Mouse (Mus musculus) neural tube, embryonic 14.5 days (tissue): ENCODE results near the gene Crlf3. TPM values are rescaled to one million over a fixed set of nuclear protein-coding genes. Genes with fewer than 3 reads are reported as not detected.
"Not testable (repeated sequence)": the region's sequence is repeated elsewhere in the genome, so short reads cannot be mapped to it uniquely, and the experiment has no call there.

ENCODE experiments used
- ATAC-seq: fragments of 200-750 bp; cut with Nextera tagmentation; 2 replicates; pipeline ENCODE4 v1.8.0; 2017; ENCODE audit warnings: low read depth, mild to moderate bottlenecking, moderate TSS enrichment, moderate library complexity
- H3K27ac ChIP-seq: fragments of 300-500 bp; sonication (generic); 2 replicates; pipeline ENCODE4 v1.5.1; 2014; ENCODE audit warnings: low read depth, mild to moderate bottlenecking, control low read depth, low read length, moderate library complexity, mixed read lengths
- H3K27me3 ChIP-seq: fragments of 300-500 bp; sonication (generic); 2 replicates; pipeline ENCODE4 v1.6.1; 2014; ENCODE audit warnings: low read length; ENCODE audit not compliant: control insufficient read depth, insufficient read depth
- H3K36me3 ChIP-seq: fragments of 300-500 bp; sonication (generic); 2 replicates; pipeline ENCODE4 v1.6.1; 2014; ENCODE audit warnings: low read length, mixed read lengths; ENCODE audit not compliant: control insufficient read depth, insufficient read depth
- H3K4me1 ChIP-seq: fragments of 300-500 bp; sonication (generic); 2 replicates; pipeline ENCODE4 v1.6.1; 2014; ENCODE audit warnings: low read length; ENCODE audit not compliant: control insufficient read depth, insufficient read depth
- H3K4me2 ChIP-seq: fragments of 300-500 bp; sonication (generic); 2 replicates; pipeline ENCODE4 v1.6.1; 2014; ENCODE audit warnings: mild to moderate bottlenecking, low read depth, low read length, control low read depth
- H3K4me3 ChIP-seq: fragments of 300-500 bp; sonication (generic); 2 replicates; pipeline ENCODE4 v1.5.1; 2014; ENCODE audit warnings: low read depth, low read length, control low read depth, mixed read lengths
- H3K9ac ChIP-seq: fragments of 300-500 bp; sonication (generic); replicated peaks from 2 replicates; pipeline ENCODE4 v1.6.1; 2014; ENCODE audit warnings: low read depth, mild to moderate bottlenecking, control low read depth, low read length, mixed read lengths
- H3K9me3 ChIP-seq: fragments of 300-500 bp; sonication (generic); 2 replicates; pipeline ENCODE4 v1.6.1; 2016; ENCODE audit warnings: low read length; ENCODE audit not compliant: control insufficient read depth
- WGBS: fragments of 180-500 bp; shearing (Covaris S2); extraction: QIAGEN DNeasy Blood & Tissue Kit; methylation state at CpG from one replicate; pipeline ENCODE4 v1.1.7; 2014; 5-methylcytosine and 5-hydroxymethylcytosine counted together
- polyA plus RNA-seq: library from polyadenylated mRNA; unstranded; fragments of >200 nt; fragmentation: Nextera tagmentation; extraction: Ambion mirVana; gene quantifications from 2 replicates; pipeline ENCODE4 v1.2.1, GENCODE M21; 2014

The Crlf3 gene
- polyA plus RNA-seq, 1 experiment from 2014 or later, result 8.0 TPM

GRCm38 (mm10) chr11:80050088-80050487 lies 30.7 kb downstream of the Crlf3 start:
- WGBS, result 52% methylated on average over 2 of the region's 2 CpGs
- Histone ChIP-seq H3K9me3 (no peaks in the 10 kb centered on the region), H3K36me3 (no peaks in the 10 kb centered on the region; the same call in 1 of the 2 replicates), H3K4me1 (no peaks in the 10 kb centered on the region), H3K27me3 (no peaks in the 10 kb centered on the region), H3K9ac (no peak overlapping the region), H3K4me2 (no peak overlapping the region), H3K4me3 (no peak overlapping the region), H3K27ac (no peak overlapping the region)
- no peak for ATAC-seq

DNA sequence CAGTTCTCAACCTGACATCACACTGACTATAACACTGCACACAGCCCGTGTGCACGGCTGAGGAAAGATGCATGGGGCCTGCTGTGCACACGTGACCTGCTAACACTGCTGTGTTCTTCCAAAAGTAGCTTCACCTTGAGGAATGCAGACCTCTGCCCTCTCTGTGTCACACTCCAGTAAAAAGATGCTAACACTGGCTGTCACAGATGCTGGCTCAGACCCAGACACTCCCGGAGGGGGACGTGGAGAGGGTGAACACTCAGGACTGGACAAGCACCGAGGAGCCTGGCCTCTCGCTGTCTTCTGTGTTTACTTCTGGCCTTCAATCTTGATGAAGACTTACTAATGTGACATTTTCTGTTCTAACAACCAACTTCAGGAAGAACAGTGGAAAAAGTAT lies 33.9 kb downstream of the Crlf3 start:
- no peaks in the 10 kb centered on the region for H3K36me3 ChIP-seq
- no peak overlapping the region for H3K9ac ChIP-seq
- no peak overlapping the region for H3K27ac ChIP-seq
- H3K9me3 ChIP-seq, result no peaks in the 10 kb centered on the region
- H3K4me3 ChIP-seq, result no peak overlapping the region
- H3K4me1 ChIP-seq, result no peaks in the 10 kb centered on the region
- H3K27me3 ChIP-seq, result no peaks in the 10 kb centered on the region
- ATAC-seq, result no peak
- 90% methylated on average over 7 of the region's 7 CpGs for WGBS
- H3K4me2 ChIP-seq, result no peak overlapping the region

GRCm38 (mm10) chr11:80043419-80043817 lies 37.4 kb downstream of the Crlf3 start:
- H3K4me2 ChIP-seq, result no peak overlapping the region
- H3K36me3 ChIP-seq, result no peaks in the 10 kb centered on the region
- no peak overlapping the region for H3K4me3 ChIP-seq
- H3K9me3 ChIP-seq, result no peaks in the 10 kb centered on the region
- 85% methylated on average over 8 of the region's 8 CpGs for WGBS
- no peaks in the 10 kb centered on the region for H3K27me3 ChIP-seq
- no peak for ATAC-seq
- H3K27ac ChIP-seq, result no peak overlapping the region
- H3K9ac ChIP-seq, result no peak overlapping the region
- no peaks in the 10 kb centered on the region for H3K4me1 ChIP-seq

DNA sequence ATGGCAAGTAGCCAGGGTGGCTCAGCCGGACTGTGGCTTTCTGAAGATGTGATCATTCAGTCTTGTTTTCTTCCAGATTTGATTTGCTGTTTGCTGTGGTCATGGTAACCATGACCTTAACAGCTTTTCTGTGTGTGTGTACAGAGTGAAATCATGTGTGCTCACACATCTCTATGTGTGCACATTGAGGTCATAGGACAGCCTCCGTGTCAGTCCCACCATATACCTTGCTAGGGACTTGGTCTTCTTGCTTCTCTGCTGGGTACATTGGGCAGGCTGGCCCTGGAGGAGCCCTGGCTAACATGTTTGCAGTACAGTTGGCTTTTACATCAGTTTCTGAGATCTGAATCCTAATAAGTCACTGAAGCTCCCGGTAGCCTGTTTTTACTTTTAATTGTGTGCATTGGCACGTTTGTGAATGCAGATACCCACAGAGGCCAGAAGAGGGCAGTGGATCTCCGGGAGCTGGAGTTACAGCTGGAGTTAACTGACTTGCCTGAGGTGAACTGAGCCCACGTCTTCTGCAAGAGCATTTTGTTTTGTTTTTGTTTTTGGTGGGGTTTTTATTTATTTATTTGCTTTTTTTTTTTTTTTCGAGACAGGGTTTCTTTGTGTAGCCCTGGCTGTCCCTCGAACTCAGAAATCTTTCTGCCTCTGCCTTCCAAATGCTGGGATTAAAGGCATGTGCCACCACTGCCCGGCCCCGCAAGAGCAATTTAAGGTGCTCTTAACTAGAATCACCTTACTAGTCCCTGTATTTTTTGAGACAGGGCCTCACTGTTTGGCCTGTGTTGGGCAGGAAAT lies 38.0 kb downstream of the Crlf3 start:
- H3K27me3 ChIP-seq, result no peaks in the 10 kb centered on the region
- no peaks in the 10 kb centered on the region for H3K9me3 ChIP-seq
- no peak overlapping the region for H3K27ac ChIP-seq
- H3K9ac ChIP-seq, result no peak overlapping the region
- 57% methylated on average over 10 of the region's 10 CpGs for WGBS
- no peaks in the 10 kb centered on the region for H3K36me3 ChIP-seq
- ATAC-seq, result no peak
- H3K4me3 ChIP-seq, result no peak overlapping the region
- H3K4me2 ChIP-seq, result no peak overlapping the region
- H3K4me1 ChIP-seq, result no peaks in the 10 kb centered on the region

- WGBS, result 76% methylated on average over 8 of the region's 8 CpGs
- no peaks in the 10 kb centered on the region for H3K27me3 ChIP-seq
- H3K9ac ChIP-seq, result no peak overlapping the region
- peaks cover 12% of the 10 kb centered on the region; the same call in 1 of the 2 replicates for H3K36me3 ChIP-seq
- ATAC-seq, result no peak
- H3K4me3 ChIP-seq, result no peak overlapping the region
- H3K4me1 ChIP-seq, result no peaks in the 10 kb centered on the region
- H3K4me2 ChIP-seq, result no peak overlapping the region
- no peaks in the 10 kb centered on the region for H3K9me3 ChIP-seq
- no peak overlapping the region for H3K27ac ChIP-seq
Observed at GRCm38 (mm10) chr11:80037495-80037894, 43.3 kb downstream of the Crlf3 start.

DNA sequence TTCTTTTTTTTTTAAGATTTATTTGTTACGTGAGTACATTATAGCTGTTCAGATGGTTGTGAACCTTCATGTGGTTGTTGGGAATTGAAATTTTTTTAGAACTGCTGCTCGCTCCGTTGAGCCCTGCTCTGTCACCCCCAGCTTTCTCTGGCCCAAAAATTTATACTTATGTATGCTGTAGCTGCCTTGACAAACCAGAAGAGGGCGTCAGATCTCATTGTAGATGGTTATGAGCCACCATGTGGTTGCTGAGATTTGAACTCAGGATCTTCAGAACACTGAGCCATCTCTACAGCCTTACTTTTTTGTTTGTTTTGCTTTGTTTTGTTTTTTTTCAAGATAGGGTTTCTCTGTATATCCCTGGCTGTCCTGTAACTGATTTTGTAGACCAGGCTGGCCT lies 59.5 kb downstream of the Crlf3 start:
- Histone ChIP-seq H3K36me3 (peaks cover 44% of the 10 kb centered on the region), H3K4me1 (no peaks in the 10 kb centered on the region), H3K4me2 (no peak overlapping the region), H3K9ac (no peak overlapping the region), H3K27ac (no peak overlapping the region), H3K9me3 (no peaks in the 10 kb centered on the region), H3K27me3 (no peaks in the 10 kb centered on the region), H3K4me3 (no peak overlapping the region)
- ATAC-seq, result no peak
- WGBS, result 90% methylated on average over 4 of the region's 4 CpGs

GRCm38 (mm10) chr11:80019792-80020191 lies 61.0 kb downstream of the Crlf3 start:
- H3K9ac ChIP-seq, result no peak overlapping the region
- H3K4me2 ChIP-seq, result no peak overlapping the region
- ATAC-seq, result no peak
- H3K4me3 ChIP-seq, result no peak overlapping the region
- H3K9me3 ChIP-seq, result no peaks in the 10 kb centered on the region
- 100% methylated on average over 1 of the region's 1 CpGs for WGBS
- H3K27ac ChIP-seq, result no peak overlapping the region
- no peaks in the 10 kb centered on the region for H3K27me3 ChIP-seq
- no peaks in the 10 kb centered on the region for H3K4me1 ChIP-seq
- H3K36me3 ChIP-seq, result peaks cover 35% of the 10 kb centered on the region; the same call in 1 of the 2 replicates

DNA sequence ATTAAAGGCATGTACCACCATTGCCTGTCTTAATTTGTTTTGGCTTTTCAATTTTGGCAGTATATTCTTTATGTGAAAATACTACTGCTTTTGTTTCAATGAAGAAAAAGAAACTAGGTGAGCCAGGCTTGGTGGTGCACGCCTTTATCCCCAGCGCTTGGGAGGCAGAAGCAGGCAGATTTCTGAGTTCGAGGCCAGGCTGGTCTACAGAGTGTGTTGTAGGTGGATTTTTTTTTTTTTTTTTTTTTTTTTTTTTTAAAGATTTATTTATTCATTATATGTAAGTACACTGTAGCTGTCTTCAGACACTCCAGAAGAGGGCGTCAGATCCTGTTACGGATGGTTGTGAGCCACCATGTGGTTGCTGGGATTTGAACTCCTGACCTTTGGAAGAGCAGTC lies 64.3 kb downstream of the Crlf3 start:
- not testable (repeated sequence) for H3K4me3 ChIP-seq, ATAC-seq, H3K9ac ChIP-seq, H3K9me3 ChIP-seq, H3K27me3 ChIP-seq, H3K4me2 ChIP-seq, H3K4me1 ChIP-seq, H3K27ac ChIP-seq
- over 99% methylated on average over 3 of the region's 5 CpGs for WGBS
- H3K36me3 ChIP-seq, result peaks cover 37% of the 10 kb centered on the region
